ENCODE assay signal across 14 mouse cellular contexts in the genomic region with DNA sequence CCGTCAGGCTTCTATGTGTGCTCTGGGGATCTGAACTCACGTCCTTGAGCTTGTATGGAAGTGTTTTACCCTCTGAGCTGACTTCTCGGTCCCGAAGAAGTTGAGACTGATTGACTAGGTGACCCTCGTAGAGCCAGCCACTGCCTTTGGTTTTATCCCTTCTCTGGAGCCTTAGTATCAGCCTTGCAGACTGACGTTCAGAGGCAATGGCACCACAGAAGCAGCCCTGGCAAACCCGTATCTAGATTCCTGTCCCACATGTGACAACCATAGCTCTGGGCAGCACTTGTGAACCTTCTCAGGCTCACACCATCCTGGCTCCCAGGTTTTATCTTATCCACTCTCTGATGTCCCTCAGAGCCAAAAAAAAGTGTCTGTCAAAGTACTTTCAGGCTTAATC. TPM values are rescaled to one million over a fixed set of nuclear protein-coding genes. Genes with fewer than 3 reads are reported as not detected.
"Had no signal": no experiment of that assay in that cellular context is flagged by ENCODE, and none has a peak within 500 bp of the region (broad histone marks: within the 10 kb centered on the region; RNA-seq: fewer than 3 reads in every experiment).

No protein-coding gene starts in this region.

- H3K9ac ChIP-seq: limb, embryonic 12.5 days; liver, embryonic 15.5 days; midbrain, embryonic 15.5 days; neural tube, embryonic 12.5 days had no signal

- H3K36me3 ChIP-seq: liver, embryonic 15.5 days; midbrain, embryonic 15.5 days; neural tube, embryonic 12.5 days had no signal

- H3K4me3 ChIP-seq: limb, embryonic 12.5 days; liver, embryonic 15.5 days; megakaryocyte, embryonic 14.5 days; midbrain, embryonic 15.5 days; neural tube, embryonic 12.5 days had no signal

- H3K27me3 ChIP-seq: limb, embryonic 12.5 days; liver, embryonic 15.5 days; megakaryocyte, embryonic 14.5 days; midbrain, embryonic 15.5 days; neural tube, embryonic 12.5 days had no signal

- H3K4me2 ChIP-seq: limb, embryonic 12.5 days; liver, embryonic 15.5 days; midbrain, embryonic 11.5 days; midbrain, embryonic 15.5 days; neural tube, embryonic 12.5 days had no signal

- H3K27ac ChIP-seq: kidney, postnatal 0 days; limb, embryonic 12.5 days; liver, embryonic 15.5 days; macrophage; midbrain, embryonic 15.5 days; neural tube, embryonic 12.5 days; stomach, postnatal 0 days had no signal

- H3K9me3 ChIP-seq: liver, embryonic 15.5 days; midbrain, embryonic 15.5 days; neural tube, embryonic 12.5 days had no signal

- H3K4me1 ChIP-seq: midbrain, embryonic 15.5 days had no signal

- ATAC-seq: midbrain, embryonic 15.5 days had no signal

- DNase-seq: kidney, adult 9 months; kidney, postnatal 36 days; liver; thymus, postnatal 4 days had no signal

RNA-seq across cellular contexts. Expression of a gene that starts 25.1 kb away (rescaled TPM):
- total RNA-seq: monocyte, adult 5-6 weeks had no signal
